Mouse (Mus musculus) ES-Bruce4 (cell line): Measurements from ENCODE around the gene Zbtb25.

Experiments used
- CTCF ChIP-seq: IDR thresholded peaks from one replicate; pipeline ENCODE4 v1.8.1; 2011; ENCODE audit warnings: low read depth, low read length
- EP300 ChIP-seq: IDR thresholded peaks from 2 replicates; pipeline ENCODE4 v1.6.1; 2011; ENCODE audit warnings: low read depth, low read length; ENCODE audit not compliant: insufficient read depth
- POLR2A ChIP-seq: IDR thresholded peaks from one replicate; pipeline ENCODE4 v1.8.1; 2011; ENCODE audit warnings: low read length; ENCODE audit not compliant: insufficient read depth

DNA sequence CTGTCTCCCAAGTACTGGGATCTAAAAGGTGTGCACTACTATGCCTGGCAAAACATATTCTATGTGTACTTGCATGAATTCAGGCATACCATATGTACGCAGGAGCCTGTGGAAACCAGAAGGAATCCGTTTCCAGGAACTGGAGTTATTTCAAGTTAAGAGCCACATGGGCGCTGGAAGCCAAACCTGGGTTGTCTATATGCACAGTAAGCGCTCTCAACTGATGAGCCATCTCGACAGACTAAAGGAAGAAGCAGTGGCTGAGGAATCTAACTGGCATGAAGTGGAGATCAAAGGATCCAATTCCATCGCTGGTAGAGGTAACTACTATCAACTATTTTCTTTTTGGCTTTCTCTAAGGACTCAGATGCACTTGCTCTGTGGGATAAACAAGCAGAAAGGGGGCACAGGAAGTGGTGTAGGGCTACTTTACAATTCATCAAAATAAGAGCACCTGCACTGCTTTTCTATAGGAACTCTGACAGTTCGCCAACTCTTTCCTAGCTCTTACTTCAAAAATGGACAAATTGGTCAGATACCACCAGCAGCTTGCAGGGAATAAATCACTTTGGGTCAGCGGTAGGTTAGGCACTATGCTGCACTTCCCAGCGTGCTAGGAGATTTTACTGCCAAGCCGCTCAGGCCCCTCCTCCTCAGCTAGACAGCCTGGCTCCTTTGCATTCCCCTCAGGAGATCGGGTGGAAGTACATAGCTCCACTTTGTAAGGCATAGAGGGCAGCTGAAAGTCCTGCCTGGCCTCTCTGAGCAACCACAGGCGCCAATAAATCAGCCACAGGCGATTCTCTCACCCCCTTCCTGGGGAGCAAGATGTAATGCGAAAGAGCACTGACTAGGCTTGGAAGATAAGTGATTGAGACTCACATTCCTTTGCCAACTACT is 2.1 kb downstream of the Zbtb25 start:
- no peak for TF ChIP-seq CTCF
- TF ChIP-seq POLR2A: no peak
- TF ChIP-seq EP300: no peak
